Mouse (Mus musculus) induced T-regulatory cell, adult 2 months (primary cell): ENCODE measurements around the gene Tmem236.
"Not testable (repeated sequence)": the region's sequence is repeated elsewhere in the genome, so short reads cannot be mapped to it uniquely, and the experiment has no call there.

Experiments
- DNase-seq: peaks from one replicate; pipeline ENCODE4 v3.0.0-alpha.2; 2012; ENCODE audit warnings: low read depth

The Tmem236 gene

GRCm38 (mm10) chr2:14192046-14192445 is 17.7 kb downstream of the Tmem236 start:
- no peak for DNase-seq

- DNase-seq: not testable (repeated sequence)
These were observed 24.1 kb downstream of the Tmem236 start for GRCm38 (mm10) chr2:14198325-14198903.

GRCm38 (mm10) chr2:14199621-14200020 is 25.3 kb downstream of the Tmem236 start:
- DNase-seq: no peak

- not testable (repeated sequence) for DNase-seq
These were observed 26.6 kb downstream of the Tmem236 start for GRCm38 (mm10) chr2:14200879-14201445.

GRCm38 (mm10) chr2:14204308-14204707 is 30.0 kb downstream of the Tmem236 start:
- no peak for DNase-seq

GRCm38 (mm10) chr2:14206798-14207197 is 32.5 kb downstream of the Tmem236 start:
- DNase-seq: no peak

- no peak for DNase-seq
These were observed 36.4 kb downstream of the Tmem236 start for GRCm38 (mm10) chr2:14210731-14211130.

GRCm38 (mm10) chr2:14211606-14212005 is 37.3 kb downstream of the Tmem236 start:
- no peak for DNase-seq

GRCm38 (mm10) chr2:14214764-14215163 is 40.4 kb downstream of the Tmem236 start:
- DNase-seq: no peak

- no peak for DNase-seq
These were observed 42.3 kb downstream of the Tmem236 start for GRCm38 (mm10) chr2:14216653-14217052.

GRCm38 (mm10) chr2:14218126-14218525 is 43.8 kb downstream of the Tmem236 start:
- no peak for DNase-seq

GRCm38 (mm10) chr2:14224387-14224786 is 50.1 kb downstream of the Tmem236 start:
- DNase-seq: no peak

- no peak for DNase-seq
These were observed 54.2 kb downstream of the Tmem236 start for GRCm38 (mm10) chr2:14228495-14228894.

GRCm38 (mm10) chr2:14229149-14229548 is 54.8 kb downstream of the Tmem236 start, which contains the start of gene Mrc1:
Gene Mrc1, plus strand, starts transcription at chr2:14229392.
- DNase-seq: no peak

- DNase-seq: no peak
These were observed 55.7 kb downstream of the Tmem236 start for GRCm38 (mm10) chr2:14229979-14230378.

- DNase-seq: no peak
These were observed 58.6 kb downstream of the Tmem236 start for GRCm38 (mm10) chr2:14232897-14233296.

- DNase-seq: no peak
These were observed 59.7 kb downstream of the Tmem236 start for GRCm38 (mm10) chr2:14233983-14234382.

- DNase-seq: no peak
These were observed 61.0 kb downstream of the Tmem236 start for GRCm38 (mm10) chr2:14235319-14235718.

GRCm38 (mm10) chr2:14236920-14237319 is 62.6 kb downstream of the Tmem236 start:
- DNase-seq: no peak

- no peak for DNase-seq
These were observed 63.4 kb downstream of the Tmem236 start for GRCm38 (mm10) chr2:14237723-14238122.

GRCm38 (mm10) chr2:14239151-14239550 is 64.8 kb downstream of the Tmem236 start:
- no peak for DNase-seq

- DNase-seq: peak; percentile 6
These were observed 69.8 kb downstream of the Tmem236 start for GRCm38 (mm10) chr2:14244157-14244556.

- DNase-seq: no peak
These were observed 70.3 kb downstream of the Tmem236 start for GRCm38 (mm10) chr2:14244668-14245067.
